Mouse (Mus musculus) hindbrain, embryonic 12.5 days (tissue): ENCODE results near the gene Slco3a1. TPM values are rescaled to one million over a fixed set of nuclear protein-coding genes. Genes with fewer than 3 reads are reported as not detected.

ENCODE experiments used
- ATAC-seq: fragments of 200-750 bp; cut with Nextera tagmentation; 2 replicates; pipeline ENCODE4 v1.8.0; 2017; ENCODE audit warnings: moderate TSS enrichment; ENCODE audit not compliant: low FRiP score
- H3K27ac ChIP-seq: fragments of 300-500 bp; sonication (generic); 2 replicates; pipeline ENCODE4 v1.5.1; 2016; ENCODE audit warnings: mild to moderate bottlenecking
- H3K27me3 ChIP-seq: fragments of 300-500 bp; sonication (generic); 2 replicates; pipeline ENCODE4 v1.6.1; 2016; ENCODE audit warnings: mild to moderate bottlenecking
- H3K36me3 ChIP-seq: fragments of 300-500 bp; sonication (generic); 2 replicates; pipeline ENCODE4 v1.6.1; 2016; ENCODE audit warnings: mild to moderate bottlenecking
- H3K4me1 ChIP-seq: fragments of 300-500 bp; sonication (generic); 2 replicates; pipeline ENCODE4 v1.6.1; 2016
- H3K4me2 ChIP-seq: fragments of 300-500 bp; sonication (generic); replicated peaks from 2 replicates; pipeline ENCODE4 v1.6.1; 2016; ENCODE audit warnings: mild to moderate bottlenecking
- H3K4me3 ChIP-seq: fragments of 300-500 bp; sonication (generic); 2 replicates; pipeline ENCODE4 v1.5.1; 2016; ENCODE audit warnings: mild to moderate bottlenecking
- H3K9ac ChIP-seq: fragments of 300-500 bp; sonication (generic); 2 replicates; pipeline ENCODE4 v1.6.1; 2016; ENCODE audit warnings: mild to moderate bottlenecking, moderate library complexity
- H3K9me3 ChIP-seq: fragments of 300-500 bp; sonication (generic); replicated peaks from 2 replicates; pipeline ENCODE4 v1.6.1; 2016; ENCODE audit warnings: mild to moderate bottlenecking
- WGBS: fragments of 180-500 bp; shearing (Covaris S2); methylation state at CpG from one replicate; pipeline ENCODE4 v1.1.7; 2016; 5-methylcytosine and 5-hydroxymethylcytosine counted together
- polyA plus RNA-seq: library from polyadenylated mRNA; unstranded; fragments of >200 nt; fragmentation: Nextera tagmentation; extraction: Ambion mirVana; gene quantifications from 2 replicates; pipeline ENCODE4 v1.2.1, GENCODE M21; 2016

The Slco3a1 gene
- polyA plus RNA-seq, 1 experiment from 2014 or later: 16.4 TPM

DNA sequence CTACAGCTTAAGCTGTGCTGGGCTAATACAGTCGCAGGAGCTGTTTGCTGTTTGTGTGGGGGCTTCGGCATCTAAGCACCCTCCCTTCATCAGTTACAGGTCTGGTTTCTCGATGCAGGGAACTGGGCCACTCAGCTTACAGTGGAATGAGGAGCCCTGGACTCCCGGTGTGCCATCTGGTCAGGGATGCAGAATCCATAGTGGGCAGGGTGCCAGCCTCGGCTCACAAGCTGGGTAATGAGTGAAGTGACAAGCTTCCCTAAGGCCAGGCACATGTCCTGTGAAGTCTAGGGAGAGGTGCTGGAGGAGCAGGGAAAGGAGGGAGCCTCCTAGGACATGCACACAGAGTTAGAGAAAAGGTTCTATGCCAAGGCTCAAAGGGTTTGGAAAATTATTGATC lies 168.3 kb downstream of the Slco3a1 start:
- Histone ChIP-seq H3K4me2 (no peak overlapping the region), H3K36me3 (no peaks in the 10 kb centered on the region), H3K9ac (no peak overlapping the region), H3K27me3 (no peaks in the 10 kb centered on the region), H3K27ac (no peak overlapping the region), H3K9me3 (no peaks in the 10 kb centered on the region), H3K4me3 (no peak overlapping the region), H3K4me1 (no peaks in the 10 kb centered on the region)
- WGBS: 73% methylated on average over 5 of the region's 5 CpGs
- no peak for ATAC-seq

DNA sequence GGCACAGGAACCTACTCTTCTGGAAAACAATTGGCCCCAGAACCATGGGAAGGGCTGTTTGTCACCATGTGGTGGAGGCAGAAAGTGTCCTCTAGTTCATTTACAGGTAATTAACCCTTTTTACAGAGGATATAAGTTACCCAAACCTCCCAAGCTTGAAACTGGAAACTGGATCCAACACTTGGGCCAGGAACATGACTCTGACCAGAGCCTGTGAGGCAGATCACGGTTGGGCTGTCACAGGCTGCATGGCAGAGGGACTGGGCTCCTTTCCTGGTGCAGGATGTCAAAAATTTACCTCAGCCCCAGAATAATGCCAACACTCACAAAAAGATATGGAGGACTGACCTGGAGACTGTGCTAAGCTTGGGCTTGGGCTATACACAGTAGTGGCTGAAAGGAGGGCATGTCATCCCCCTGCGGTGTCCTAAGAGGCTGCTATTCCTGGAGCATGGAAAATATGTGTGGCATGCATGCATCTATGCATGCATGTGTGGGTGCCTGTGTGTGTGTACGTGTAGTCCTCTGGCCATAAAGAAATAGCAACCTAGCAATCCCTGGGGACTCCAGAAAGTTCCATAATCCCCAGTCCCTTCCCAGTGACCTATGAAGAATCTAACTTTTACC lies 171.4 kb downstream of the Slco3a1 start:
- Histone ChIP-seq H3K4me3 (no peak overlapping the region), H3K4me2 (no peak overlapping the region), H3K9me3 (no peaks in the 10 kb centered on the region), H3K36me3 (no peaks in the 10 kb centered on the region), H3K27ac (no peak overlapping the region), H3K9ac (no peak overlapping the region), H3K4me1 (no peaks in the 10 kb centered on the region), H3K27me3 (no peaks in the 10 kb centered on the region)
- WGBS: 75% methylated on average over 3 of the region's 3 CpGs
- ATAC-seq: no peak

DNA sequence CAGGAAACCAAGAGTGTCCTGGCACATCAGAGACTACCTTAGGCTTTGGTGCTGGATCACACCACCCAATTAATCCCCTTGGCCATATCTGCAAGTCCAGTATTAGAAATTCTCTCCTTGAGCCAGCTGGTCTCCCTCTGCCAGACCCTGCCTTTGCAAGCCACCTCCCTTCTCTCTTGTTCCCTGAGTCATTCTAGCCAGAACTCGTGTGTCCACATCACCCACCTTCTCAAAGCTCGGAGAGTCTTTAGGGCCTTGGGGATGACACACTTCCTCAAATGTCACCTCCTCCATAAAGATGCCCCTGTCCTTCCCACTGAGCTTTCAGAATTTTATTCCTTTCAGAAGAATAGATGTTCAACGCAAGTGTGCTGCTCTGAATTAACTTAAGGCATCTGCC lies 172.3 kb downstream of the Slco3a1 start:
- H3K27me3 ChIP-seq: no peaks in the 10 kb centered on the region
- no peaks in the 10 kb centered on the region for H3K36me3 ChIP-seq
- ATAC-seq: no peak
- H3K27ac ChIP-seq: no peak overlapping the region
- H3K9me3 ChIP-seq: no peaks in the 10 kb centered on the region
- no peak overlapping the region for H3K4me2 ChIP-seq
- no peak overlapping the region for H3K4me3 ChIP-seq
- WGBS: 77% methylated on average over 3 of the region's 3 CpGs
- H3K4me1 ChIP-seq: no peaks in the 10 kb centered on the region
- no peak overlapping the region for H3K9ac ChIP-seq

DNA sequence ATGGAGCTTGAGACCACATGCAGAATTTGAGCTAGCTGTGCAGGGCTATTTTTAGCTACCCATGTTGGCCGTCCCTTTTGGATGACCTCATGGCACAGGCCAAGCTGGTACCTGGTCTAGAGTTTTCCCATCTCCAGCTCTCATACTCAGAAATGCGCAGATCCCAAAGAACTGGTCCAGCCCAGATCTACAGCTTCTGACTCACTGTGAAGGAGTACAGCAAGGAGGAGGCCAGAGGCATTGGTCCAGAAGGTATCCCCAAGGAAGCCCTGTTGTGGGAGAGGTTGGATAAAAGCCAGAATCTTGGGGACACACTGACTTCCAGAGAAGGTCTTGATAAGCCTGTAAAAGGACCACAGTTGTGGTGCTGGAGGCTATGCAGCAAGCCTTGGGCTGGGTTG lies 172.7 kb downstream of the Slco3a1 start:
- Histone ChIP-seq H3K9ac (no peak overlapping the region), H3K4me2 (no peak overlapping the region), H3K4me3 (no peak overlapping the region), H3K9me3 (no peaks in the 10 kb centered on the region), H3K27me3 (no peaks in the 10 kb centered on the region), H3K4me1 (no peaks in the 10 kb centered on the region), H3K27ac (no peak overlapping the region), H3K36me3 (no peaks in the 10 kb centered on the region)
- no peak for ATAC-seq
- WGBS: 69% methylated on average over 2 of the region's 2 CpGs

DNA sequence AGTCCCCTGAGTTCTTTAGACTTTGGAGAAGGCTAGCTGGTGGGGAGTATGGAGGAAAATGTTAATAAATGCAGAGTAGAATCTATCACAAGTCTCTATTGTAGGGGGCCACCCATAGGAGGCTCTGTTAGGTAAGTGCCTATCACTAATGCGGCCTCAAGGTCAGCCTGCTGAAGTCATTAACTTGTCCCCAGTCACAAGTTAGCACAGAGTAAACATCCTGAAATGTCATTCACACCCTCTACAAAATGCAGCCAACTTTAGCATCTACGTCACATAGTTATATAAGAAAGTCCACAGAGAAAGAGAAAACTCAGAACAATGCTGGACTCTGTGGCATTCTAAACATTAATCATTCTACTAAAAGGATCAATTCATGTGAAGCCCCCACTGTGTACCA lies 173.5 kb downstream of the Slco3a1 start:
- H3K4me3 ChIP-seq: no peak overlapping the region
- H3K9ac ChIP-seq: no peak overlapping the region
- H3K27ac ChIP-seq: no peak overlapping the region
- no peaks in the 10 kb centered on the region for H3K36me3 ChIP-seq
- H3K9me3 ChIP-seq: no peaks in the 10 kb centered on the region
- ATAC-seq: no peak
- no peaks in the 10 kb centered on the region for H3K27me3 ChIP-seq
- H3K4me2 ChIP-seq: no peak overlapping the region
- H3K4me1 ChIP-seq: no peaks in the 10 kb centered on the region
- WGBS: 80% methylated on average over 2 of the region's 2 CpGs

DNA sequence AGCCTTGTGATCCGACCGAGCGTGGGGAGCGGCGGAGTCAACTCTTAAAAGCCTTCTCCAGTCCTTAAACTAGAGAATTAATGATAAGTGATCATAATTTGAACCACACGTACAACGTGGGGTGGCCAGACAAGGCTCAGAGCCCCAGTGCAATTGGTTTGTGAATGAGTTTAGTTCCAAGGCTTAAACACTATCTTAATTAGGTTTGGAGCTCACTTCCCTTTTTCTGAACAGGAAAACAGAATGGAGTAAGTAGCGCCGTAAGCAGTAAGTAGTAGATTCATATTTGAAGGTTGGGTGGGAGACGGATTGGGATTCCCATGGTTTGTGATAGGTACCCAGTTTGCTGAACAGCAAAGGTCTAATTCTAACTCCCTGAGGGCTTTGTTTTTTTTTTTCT lies 176.7 kb downstream of the Slco3a1 start:
- Histone ChIP-seq H3K4me1 (no peaks in the 10 kb centered on the region), H3K27me3 (no peaks in the 10 kb centered on the region), H3K9ac (no peak overlapping the region), H3K9me3 (no peaks in the 10 kb centered on the region), H3K36me3 (no peaks in the 10 kb centered on the region), H3K4me2 (no peak overlapping the region), H3K27ac (no peak overlapping the region), H3K4me3 (no peak overlapping the region)
- WGBS: 77% methylated on average over 10 of the region's 10 CpGs
- no peak for ATAC-seq

DNA sequence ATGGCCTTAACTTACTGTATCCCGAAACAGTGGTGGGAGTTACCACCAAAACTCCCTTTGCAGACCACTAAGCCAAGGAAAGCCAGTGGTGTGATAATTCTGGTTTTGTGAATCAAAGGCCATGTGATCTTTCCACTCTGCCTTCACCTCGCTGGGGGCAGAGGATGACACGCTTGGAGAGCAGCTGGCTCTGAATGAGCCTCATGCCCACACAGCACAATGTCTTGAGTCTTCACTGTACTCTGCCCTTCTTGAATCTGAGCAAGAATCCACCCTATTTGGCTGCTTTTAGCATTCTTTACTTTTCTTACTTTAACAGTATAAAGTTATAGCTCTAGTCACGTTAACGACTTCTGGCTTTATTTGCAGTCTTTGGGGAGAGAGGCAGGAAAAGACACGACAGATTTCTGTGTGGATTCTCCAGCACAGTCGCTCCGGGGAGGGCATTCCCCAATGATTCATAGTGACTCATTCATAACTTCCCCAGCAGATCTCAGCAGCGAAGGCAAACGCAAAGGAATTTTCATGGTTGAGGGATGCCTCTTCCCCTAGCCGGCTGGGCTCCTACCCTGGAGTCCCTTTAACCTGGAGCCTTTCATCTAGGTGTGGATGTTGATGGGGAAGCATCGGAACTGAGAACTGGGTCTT lies 178.1 kb downstream of the Slco3a1 start:
- H3K4me1 ChIP-seq: peaks cover 5% of the 10 kb centered on the region; the same call in 1 of the 2 replicates
- H3K36me3 ChIP-seq: no peaks in the 10 kb centered on the region
- H3K27me3 ChIP-seq: no peaks in the 10 kb centered on the region
- no peak overlapping the region for H3K4me3 ChIP-seq
- ATAC-seq: no peak
- 68% methylated on average over 12 of the region's 12 CpGs for WGBS
- no peak overlapping the region for H3K4me2 ChIP-seq
- H3K27ac ChIP-seq: no peak overlapping the region
- H3K9me3 ChIP-seq: no peaks in the 10 kb centered on the region
- no peak overlapping the region for H3K9ac ChIP-seq

DNA sequence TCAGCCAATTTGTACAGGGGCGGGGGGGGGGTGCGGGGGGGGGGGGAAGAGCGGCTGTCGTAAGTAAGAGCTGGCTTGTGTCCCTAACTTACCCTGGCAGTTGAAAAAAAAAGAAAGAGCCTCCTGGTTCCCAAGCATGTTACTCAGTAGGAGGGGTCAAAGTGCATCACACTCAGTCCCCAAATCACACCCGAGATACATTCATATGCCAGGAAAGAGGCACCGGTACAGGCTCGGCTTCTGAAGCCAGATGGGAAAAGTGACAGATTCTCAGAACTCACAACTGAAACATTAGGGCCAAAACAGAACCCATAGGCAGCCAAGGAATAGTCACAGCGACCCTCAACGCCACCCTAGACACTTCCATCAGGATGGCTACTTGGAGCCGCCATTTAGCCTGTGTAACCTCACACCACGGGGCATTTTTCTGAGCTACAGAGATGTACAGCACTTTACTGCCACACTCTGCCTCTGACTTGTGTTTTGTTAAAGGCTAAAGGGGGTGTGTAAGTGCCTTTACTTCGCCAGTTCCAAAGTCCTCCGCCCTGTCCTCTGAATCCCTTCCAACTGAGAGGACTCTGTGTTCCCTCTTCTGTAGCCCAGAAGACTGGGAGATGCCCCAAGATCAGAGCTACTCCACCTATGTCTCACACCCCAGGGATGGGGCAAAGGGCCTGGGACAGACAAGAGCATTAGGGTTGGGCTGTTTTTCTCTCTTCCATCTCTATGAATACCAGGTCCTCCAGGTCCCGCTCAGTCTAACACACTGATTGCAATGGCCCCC lies 179.2 kb downstream of the Slco3a1 start:
- Histone ChIP-seq H3K4me2 (no peak overlapping the region), H3K36me3 (no peaks in the 10 kb centered on the region), H3K4me3 (no peak overlapping the region), H3K9me3 (no peaks in the 10 kb centered on the region), H3K27ac (no peak overlapping the region), H3K9ac (no peak overlapping the region), H3K27me3 (no peaks in the 10 kb centered on the region), H3K4me1 (peaks cover 6% of the 10 kb centered on the region; the same call in 1 of the 2 replicates)
- ATAC-seq: no peak
- WGBS: 76% methylated on average over 12 of the region's 14 CpGs

DNA sequence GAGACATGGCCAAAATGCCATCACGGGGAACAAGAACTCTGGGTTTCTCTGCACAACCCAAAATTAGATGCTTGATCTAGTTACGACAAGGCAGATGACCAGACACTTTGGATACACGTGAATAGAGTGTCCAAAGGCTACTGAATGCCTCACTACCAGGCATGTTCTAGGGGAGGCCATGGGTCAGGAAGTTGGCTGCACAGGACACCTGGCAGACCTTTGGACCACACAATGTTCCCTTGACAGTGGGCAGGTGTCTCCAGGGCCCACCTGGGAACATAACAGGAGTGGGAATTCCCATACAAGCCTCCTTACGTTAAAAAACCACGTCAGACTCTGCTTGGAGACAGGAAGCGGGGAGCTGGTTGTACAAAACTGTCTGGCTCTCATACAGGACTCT lies 181.5 kb downstream of the Slco3a1 start:
- no peak for ATAC-seq
- no peaks in the 10 kb centered on the region for H3K36me3 ChIP-seq
- H3K4me3 ChIP-seq: no peak overlapping the region
- H3K27ac ChIP-seq: no peak overlapping the region
- H3K4me2 ChIP-seq: no peak overlapping the region
- H3K9me3 ChIP-seq: no peaks in the 10 kb centered on the region
- H3K4me1 ChIP-seq: peaks cover 6% of the 10 kb centered on the region
- H3K9ac ChIP-seq: no peak overlapping the region
- WGBS: 88% methylated on average over 6 of the region's 6 CpGs
- H3K27me3 ChIP-seq: no peaks in the 10 kb centered on the region

DNA sequence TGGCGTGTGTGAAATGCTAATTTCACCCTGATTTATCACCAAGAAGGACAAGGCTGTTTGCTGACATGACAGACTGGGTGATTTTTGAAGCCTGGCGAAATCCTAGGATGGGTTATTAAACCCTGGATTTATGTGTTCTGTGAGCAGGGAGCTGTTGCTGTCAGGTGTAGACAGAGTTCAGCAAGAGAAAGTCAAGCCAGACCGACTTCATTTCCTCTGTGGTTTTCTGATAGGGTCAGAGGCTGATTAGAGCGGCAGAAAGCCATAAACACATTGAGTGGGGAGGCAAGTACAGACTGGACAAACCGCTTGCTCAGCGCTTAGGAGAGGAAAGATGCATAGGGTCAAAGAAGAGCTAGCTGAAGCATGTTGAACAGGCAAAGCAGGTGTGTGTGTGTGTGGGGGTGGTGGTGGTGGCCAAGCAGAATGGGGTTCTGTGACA lies 182.4 kb downstream of the Slco3a1 start:
- H3K9me3 ChIP-seq: no peaks in the 10 kb centered on the region
- H3K36me3 ChIP-seq: no peaks in the 10 kb centered on the region
- H3K27me3 ChIP-seq: no peaks in the 10 kb centered on the region
- H3K9ac ChIP-seq: no peak overlapping the region
- ATAC-seq: no peak
- H3K4me1 ChIP-seq: peaks cover 15% of the 10 kb centered on the region
- no peak overlapping the region for H3K4me3 ChIP-seq
- 69% methylated on average over 6 of the region's 6 CpGs for WGBS
- H3K4me2 ChIP-seq: no peak overlapping the region
- H3K27ac ChIP-seq: no peak overlapping the region

DNA sequence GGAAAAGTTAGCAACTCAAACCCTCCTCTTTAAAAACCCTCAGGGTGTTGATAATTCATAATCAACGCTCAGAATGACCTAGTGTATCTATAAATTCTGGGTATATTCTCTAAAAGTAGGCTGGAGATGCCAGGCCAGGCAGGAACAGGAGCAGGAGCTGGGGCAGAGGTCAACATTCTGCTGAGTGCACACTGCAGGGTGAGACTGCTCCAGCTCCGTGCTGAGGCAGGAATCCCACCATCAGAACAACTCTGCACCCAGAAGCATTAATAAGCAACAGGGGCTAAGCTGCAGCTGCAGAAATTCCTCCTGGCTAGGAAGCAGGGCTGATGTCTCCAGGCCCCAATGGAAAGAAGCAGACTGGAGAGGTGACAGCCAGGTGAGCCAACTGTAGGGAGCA lies 182.9 kb downstream of the Slco3a1 start:
- no peak for ATAC-seq
- peaks cover 16% of the 10 kb centered on the region for H3K4me1 ChIP-seq
- WGBS: 35% methylated on average over 2 of the region's 2 CpGs
- no peaks in the 10 kb centered on the region for H3K27me3 ChIP-seq
- H3K9ac ChIP-seq: no peak overlapping the region
- no peak overlapping the region for H3K4me3 ChIP-seq
- H3K27ac ChIP-seq: no peak overlapping the region
- H3K9me3 ChIP-seq: no peaks in the 10 kb centered on the region
- H3K4me2 ChIP-seq: no peak overlapping the region
- no peaks in the 10 kb centered on the region for H3K36me3 ChIP-seq

DNA sequence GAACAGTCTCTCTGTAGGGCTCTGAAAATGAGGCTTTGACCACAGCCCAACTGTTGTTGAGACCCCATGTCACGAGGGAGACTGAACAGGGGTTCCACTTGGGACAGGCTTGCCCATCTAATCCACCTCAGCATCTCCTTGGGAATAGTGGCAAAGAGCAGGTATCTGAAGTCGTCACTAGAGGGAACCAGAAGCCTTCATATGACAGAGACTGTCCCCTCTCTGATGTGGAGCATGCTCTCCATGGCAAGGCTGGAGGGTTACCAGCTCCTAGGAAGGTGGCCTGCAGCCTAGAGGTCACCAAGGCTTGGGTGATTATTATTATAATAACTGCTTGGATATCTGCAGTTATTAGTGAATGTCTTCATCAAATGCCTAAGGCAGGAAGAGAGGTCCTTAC lies 183.4 kb downstream of the Slco3a1 start:
- 29% methylated on average over 2 of the region's 2 CpGs for WGBS
- ATAC-seq: no peak
- no peak overlapping the region for H3K9ac ChIP-seq
- H3K4me2 ChIP-seq: no peak overlapping the region
- H3K4me3 ChIP-seq: no peak overlapping the region
- H3K36me3 ChIP-seq: no peaks in the 10 kb centered on the region
- no peaks in the 10 kb centered on the region for H3K27me3 ChIP-seq
- peaks cover 16% of the 10 kb centered on the region for H3K4me1 ChIP-seq
- H3K27ac ChIP-seq: no peak overlapping the region
- H3K9me3 ChIP-seq: no peaks in the 10 kb centered on the region
